Mouse (Mus musculus) monocyte, adult 2 months (primary cell): Measurements from ENCODE around the gene Tm6sf2.
"Not testable (repeated sequence)": the region's sequence is repeated elsewhere in the genome, so short reads cannot be mapped to it uniquely, and the experiment has no call there.

Source experiments
- DNase-seq, 2 experiments: peaks; one replicate each; pipeline ENCODE4 v3.0.0; 2022; ENCODE audit warnings: low spot score in 2 of 2, low read depth in 1 of 2

Tm6sf2 gene

DNA sequence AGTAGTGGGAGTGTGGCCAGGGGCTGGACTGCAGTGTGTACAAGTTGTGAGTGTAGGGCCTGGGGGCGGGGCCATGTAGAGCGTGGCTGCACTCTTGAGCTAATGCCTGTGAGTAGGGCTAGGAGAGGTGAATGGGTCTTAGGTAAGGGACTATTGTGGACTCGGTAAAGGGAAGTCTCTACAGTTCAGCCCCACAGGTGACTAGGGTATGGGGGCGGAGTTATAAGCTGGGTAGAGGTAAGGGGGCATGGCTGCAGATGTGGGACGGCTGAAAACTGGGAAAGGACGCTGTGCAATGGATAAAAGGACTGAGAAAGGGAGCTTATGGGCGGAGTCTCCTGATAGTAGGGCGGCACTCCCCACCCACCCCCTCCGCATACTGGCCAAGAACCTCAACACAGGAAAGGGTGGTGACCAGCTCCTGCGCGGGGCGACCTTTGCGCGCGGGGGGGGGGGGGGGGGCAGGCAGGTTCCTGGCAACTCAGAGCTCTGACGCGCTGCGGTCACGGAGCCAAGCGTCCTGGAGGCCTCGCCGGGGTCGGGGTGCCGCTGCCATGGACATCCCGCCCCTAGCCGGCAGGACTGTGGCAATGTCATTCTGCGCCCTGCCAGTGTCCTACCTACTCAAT is at the start of gene Tm6sf2:
Gene Tm6sf2, plus strand, starts transcription at position 484 of the 629 bp plus-strand sequence.
- DNase-seq, result no peak

DNA sequence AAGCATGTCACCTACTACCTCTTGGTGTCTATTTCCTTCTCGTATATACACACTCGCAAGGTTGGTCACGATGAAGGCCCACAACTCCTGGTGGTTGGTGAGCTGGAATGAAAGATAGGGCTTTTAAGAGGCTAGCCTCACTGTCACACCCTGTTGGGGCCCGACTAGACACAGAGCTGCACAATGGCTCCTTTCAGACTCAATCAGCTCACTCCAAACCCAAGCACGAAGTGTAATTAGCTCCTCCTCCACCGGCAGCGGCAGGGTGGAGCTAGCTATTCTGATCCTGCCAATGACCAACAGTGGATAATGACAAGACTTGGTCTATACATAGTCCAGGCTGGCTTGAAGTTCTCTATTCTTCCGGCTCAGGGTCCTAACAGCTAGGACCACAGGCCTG is 49.1 kb upstream of the Tm6sf2 start:
- DNase-seq, result no peak

DNA sequence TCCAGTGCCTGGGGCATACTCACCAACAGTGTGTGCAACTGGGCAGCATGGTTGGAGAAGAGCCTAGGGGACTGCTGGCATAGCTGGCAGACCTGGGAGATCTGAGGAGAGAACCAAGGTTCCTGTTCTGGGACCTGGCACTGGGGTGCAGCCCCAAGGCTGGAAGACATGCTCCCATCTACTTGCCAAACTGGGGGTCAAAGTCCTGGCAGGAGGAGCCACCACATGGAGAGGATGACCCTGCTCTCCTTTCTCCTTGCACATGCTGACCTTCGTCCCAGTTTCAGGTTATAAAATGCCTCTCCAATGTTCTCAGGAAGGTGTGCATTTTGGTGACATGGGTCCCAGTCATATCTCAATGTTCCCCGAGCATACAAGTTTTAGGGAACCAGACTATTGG is 46.6 kb upstream of the Tm6sf2 start:
- DNase-seq, result no peak

DNA sequence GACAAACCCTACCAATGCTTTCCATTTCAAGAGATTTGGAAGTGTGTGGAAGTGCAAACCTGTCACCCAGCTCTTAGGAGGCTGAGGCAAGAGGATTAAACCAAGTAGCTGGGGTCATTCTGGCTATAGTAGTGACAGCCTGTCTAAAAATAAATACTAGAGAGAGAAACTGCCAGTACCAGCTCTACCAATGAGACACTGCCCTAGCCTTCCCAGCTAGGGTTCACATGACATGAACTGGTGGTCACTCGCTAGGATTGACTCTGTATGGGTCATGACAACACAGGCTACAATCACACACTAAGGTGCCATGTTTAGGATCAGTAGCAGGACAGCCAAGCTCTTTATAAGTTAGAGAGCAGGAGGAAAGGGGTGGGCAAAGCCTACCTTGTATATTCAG is 42.5 kb upstream of the Tm6sf2 start:
- no peak for DNase-seq

DNA sequence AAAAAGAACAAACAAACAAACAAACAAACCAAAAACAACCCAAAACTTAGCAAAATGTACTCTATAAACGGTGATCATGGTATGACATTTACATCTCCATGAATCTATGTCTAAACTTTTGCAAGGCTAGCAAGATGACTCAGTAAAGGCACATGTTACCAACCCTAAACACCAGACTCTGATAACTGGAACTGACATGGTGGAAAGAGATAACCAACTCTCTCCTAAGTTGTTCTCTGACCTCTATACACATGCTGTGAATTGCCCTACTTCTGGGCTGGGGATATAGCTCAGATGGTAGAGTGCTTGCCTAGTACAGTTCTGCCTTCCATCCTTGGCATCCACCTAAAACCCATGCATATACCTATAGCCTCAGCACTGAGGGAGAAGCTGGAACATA is 34.7 kb upstream of the Tm6sf2 start:
- DNase-seq, result no peak

DNA sequence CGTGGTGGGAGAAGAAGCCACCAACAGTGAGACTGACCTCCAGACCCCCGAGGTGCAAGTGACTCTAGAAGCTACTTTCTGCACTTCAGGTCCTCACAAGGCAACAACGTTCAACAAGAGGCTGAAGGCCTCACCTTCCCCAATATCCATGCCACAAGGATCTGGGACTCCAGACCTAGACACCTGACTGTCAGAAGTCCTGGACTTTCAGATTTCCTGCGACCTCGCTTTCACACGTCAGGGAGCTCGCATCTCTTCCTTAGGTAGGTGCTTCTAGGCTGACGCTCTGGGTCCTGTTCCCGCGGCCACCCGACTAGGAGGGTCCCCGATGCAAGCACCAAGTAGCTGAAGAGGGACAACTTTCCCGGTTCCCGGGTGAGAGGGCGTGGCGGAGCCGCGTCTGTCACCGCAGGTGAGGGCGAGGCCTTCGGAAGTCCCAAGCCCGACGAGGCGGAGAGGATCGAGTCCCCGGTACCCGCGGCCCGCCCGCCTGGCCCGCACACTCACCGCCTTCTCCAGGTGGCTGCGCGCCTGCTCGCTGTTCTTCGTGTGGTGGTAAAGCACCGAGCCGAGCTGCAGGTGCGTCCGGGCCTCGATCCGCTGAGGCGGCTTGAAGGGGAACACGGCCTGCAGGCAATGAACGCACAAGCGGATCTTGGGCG is 30.7 kb upstream of the Tm6sf2 start:
- peak in 1 of 2 experiments; percentile 6 for DNase-seq

DNA sequence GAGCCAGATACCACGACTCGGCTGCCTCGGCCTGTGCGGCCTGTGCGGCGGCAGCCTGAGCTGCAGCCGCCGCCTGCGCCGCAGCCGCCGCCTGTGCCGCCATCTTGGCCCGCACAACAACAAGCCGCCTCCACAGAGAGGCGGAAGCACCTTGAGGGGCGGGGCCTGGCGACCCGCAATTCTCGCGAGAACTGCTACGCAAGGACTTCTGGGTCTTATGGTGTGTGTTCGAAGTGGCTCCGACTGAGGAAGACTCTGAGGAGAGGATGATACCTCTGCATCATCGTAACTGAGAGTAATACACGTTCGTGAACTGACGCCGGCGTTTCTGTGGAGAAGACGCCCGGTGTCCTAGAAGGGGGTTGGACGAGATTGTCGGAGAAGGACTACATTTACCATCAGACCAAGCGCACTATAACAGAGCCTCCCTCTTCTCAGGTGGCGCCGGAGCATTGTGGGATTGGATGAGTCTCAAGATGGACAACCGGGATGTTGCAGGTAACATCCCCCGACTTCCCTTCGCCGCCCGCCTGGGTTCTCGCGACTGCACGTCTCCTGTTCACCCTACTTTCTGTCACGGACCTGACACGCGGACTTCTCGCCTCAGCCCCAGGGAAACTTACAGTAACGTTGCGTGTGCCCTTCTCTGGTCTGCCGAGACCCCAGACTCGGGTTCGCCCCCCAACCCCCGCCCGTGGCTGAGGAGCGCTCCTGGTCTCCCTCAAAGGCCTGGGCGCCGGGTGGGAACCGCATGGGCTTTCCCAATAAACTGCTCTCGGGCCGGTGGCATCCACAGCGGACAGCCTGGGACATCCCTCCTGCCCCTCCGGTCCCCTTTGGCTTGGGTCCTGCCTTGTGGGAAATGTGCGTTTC is 29.9 kb upstream of the Tm6sf2 start, which contains the start of the genes Mau2 and Sugp1:
Gene Mau2, minus strand, starts transcription at position 152 of the 873 bp plus-strand sequence.
Gene Sugp1, plus strand, starts transcription at position 231 of the 873 bp plus-strand sequence.
- DNase-seq, result peak; percentile 87 to 96

DNA sequence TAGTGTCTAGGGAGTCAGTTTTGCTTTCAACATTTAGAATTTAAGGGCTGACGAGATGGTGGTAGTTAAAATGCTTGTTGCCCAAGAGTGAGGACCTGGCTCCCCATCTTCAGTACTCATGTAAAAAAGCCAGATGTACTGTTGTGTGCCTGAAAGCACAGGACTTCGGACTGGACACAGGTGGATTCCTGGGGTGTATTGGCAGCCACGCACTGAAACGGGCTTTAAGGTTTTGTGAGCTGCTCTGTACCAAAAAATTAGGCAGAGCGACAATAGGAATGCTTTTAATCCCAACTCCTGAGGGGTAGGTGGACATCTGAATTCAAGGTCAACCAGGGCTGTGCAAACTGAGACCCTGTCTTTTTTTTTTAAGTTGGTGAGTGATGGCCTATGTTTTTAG is 28.7 kb upstream of the Tm6sf2 start:
- DNase-seq, result no peak

DNA sequence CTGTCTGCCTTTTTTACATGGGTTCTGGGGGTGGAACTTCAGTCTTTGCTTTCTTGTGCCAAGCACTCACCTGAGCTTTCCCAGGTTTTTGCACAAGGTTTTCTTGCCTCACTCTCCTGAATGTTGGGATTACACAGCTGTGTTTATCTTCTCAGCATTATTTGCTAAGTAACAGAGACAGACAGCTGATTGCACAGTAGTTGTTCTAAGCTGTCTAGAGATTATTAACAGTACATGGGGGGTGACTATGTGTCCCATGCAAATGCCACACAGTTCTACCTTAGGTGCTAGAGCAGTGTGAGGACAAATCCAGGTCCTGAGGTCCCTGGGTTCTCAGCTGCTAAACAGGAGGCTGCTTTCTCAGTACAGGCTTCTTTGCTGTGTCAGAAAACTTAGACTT is 23.1 kb upstream of the Tm6sf2 start:
- no peak for DNase-seq

DNA sequence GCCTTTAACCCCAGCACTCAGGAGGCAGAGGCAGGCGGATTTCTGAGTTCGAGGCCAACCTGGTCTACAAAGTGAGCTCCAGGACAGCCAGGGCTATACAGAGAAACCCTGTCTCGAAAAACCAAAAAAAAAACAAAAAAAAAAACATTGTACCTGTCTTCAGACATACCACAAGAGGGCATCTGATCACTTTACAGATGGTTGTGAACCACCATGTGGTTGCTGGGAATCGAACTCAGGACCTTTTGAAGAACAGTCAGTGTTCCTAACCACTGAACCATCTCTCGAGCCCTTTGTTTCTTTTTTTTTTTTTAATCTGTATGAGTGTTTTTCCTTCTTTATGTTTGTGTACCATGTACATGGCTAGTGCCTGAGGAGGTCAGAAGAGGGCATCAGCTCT is 22.3 kb upstream of the Tm6sf2 start:
- not testable (repeated sequence) for DNase-seq

DNA sequence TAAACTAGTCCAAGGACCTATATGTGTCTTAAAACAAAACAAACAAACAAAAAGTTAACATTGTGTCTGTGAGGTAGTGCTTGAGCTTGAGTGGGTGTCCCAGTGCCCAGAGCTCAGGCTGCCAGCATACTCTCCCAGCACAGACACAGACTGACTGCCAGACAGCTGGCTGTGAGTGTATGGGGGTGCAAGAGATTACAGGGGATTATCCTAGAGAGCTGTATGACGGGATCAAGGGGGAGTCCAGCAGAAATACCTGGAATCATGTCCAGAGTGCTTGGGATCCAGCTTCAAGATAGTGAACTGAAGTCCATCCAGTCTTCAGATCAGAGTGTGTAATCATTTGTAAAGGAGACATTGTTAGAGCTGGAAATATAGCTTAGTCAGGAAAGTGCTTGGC is 15.0 kb upstream of the Tm6sf2 start:
- no peak for DNase-seq

DNA sequence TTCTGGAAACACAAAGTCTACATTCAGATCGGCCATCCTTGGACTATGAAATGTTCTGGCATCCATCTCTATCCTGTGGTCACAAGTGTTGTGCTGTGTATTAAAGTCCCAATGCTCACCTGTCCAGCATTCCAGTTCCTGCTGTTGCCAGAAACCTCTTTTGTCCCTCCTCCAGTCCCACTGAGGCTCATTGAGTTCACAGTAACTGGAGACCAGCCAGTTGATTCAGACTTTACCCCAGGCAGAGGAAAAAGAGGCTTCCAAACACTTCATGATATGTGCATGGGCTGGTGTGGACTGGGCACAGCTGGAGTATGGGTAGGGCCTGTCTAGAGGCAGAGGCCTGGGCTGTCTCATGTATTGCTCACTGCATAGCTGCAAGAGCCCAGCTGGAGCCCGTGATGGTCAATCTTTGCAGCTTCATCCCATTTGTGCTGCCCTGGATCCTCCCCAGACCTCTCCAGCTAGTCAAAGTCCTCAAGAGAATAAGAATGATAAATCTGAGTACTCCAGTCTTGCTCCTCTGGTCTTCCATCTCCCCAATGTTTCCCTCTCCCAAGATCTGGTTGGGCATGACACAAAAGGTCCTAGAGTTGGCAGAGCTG is 786 bp upstream of the Tm6sf2 start:
- DNase-seq, result no peak

DNA sequence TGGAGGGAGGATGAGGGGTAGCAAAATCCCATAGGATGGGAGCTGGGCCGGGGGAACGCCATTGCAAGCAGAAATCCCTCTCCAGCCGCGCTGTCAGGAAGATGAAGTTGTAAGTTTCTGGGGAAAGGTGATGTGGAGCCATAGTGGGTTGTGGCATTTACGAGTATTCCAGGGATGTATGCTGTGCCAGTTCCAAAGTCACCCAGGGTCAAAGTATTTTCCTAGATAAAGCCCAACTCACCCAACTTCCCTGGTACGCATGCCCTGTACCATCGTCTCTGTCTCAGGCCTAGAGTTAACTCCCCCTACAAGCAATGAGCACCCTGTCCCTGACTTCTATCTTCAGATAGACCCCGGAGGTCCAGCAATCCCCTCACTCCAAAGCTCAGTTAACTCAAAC is 396 bp downstream of the Tm6sf2 start:
- no peak for DNase-seq

DNA sequence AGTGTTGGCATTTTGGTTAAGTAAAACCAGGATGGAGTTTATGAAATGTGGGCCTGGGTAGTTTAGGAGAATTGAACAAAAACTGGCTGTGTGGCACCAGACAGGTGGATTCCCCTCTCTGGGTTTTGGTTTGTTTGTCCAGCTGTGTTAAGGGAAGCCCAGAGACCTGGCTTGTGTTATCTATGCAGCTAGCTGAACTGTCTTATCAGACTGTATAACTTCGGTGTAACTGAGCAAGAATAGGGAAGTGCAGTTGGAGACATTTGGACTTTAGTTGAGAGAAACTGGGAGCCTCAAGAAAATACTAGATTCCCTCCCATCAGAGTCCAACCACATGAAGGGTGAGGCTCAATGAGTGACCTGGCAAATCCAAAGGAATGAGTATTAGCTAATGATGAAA is 958 bp downstream of the Tm6sf2 start:
- no peak for DNase-seq

DNA sequence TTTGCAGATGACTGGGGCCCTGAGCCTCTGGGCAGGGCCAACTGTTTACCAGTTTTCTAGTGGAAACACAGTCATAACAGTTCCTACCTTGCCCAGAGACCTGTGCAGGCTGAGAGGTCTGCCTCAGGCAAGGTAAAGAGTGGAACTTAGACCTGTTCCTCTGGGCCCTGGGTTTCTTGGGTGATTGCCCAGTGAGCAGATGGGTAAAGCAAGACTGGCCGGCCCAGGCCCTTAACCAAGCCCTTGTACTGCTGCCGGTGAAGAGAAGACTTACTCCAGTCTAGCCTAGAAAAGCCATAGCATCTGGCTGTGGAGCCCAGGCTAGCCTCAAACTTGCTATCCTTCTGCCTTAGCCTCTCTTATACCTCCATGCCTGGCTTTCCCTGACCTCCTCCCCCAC is 9.3 kb downstream of the Tm6sf2 start:
- DNase-seq, result no peak

DNA sequence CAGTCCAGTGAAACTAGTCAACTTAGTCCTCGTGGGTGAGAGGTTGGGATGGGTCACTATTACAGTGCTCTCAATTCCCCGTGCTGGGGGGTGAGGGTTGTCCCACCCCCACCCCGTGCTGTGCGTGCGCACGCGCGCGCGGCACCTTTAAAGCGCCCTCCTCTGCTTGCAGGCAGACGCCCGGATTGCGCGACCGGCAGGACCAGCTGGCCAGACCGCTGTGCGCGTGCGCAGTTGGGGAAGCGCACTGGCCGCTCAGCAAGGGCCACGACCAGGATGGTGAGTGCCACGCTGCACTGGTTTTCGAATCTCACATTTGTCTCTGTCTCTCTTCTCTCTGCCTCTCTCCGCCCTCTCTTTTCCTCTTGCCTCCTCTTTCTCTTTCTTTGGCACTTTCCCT is 10.6 kb downstream of the Tm6sf2 start, which contains the start of gene Hapln4:
Gene Hapln4, plus strand, starts transcription at position 173 of the 400 bp plus-strand sequence.
- DNase-seq, result no peak

DNA sequence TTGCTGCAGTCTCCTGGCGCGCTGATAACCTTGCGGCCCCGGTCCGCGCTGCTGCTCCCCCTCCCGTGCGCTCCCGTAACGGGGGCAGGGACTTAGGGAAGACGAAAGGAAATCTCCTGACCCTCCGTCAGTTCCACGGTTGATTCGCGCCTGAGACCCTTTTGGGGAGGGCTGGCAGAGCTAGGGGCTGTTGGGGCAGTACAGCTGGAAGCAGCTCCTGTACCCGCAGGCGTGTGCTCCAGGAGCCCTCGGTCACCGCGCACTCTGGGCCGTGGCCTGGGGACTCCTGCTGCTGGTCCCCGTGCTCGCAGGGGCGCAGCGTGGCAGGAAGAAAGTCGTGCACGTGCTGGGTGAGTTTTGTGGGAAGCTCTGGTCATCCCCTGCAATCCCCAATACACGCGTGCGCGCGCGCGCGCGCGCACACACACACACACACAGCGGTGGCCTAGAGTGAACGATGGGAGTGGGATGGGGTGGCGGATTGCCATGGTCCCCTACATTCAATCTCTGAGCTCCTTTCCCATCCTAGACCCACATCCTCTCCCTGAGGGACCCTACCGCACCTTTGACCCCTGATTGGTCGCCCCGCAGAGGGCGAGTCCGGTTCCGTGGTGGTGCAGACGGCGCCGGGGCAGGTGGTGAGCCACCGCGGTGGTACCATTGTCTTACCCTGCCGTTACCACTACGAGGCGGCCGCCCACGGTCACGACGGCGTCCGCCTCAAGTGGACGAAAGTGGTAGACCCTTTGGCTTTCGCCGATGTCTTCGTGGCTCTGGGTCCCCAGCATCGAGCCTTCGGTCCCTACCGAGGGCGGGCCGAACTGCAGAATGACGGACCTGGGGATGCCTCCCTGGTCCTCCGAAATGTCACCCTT is 11.7 kb downstream of the Tm6sf2 start:
- DNase-seq, result no peak

DNA sequence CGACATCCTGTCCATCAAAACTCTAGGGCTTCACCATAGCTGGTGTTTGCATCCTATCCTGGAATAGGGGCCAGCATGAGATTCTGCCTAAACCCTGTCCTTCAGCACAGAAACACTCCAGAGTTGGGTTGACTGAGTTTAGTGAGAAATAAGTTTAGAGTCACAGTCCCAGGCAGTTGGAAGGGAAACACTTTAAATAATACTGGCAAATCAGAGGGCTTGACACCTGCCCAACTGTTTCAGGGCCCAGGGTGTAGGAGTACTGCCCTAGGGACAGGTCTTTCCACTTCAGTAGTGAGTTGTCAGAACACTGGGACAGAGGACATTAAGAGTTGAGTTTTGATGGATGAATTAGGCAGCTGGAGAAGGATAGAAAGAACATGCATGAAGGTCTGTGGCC is 13.4 kb downstream of the Tm6sf2 start:
- DNase-seq, result no peak

DNA sequence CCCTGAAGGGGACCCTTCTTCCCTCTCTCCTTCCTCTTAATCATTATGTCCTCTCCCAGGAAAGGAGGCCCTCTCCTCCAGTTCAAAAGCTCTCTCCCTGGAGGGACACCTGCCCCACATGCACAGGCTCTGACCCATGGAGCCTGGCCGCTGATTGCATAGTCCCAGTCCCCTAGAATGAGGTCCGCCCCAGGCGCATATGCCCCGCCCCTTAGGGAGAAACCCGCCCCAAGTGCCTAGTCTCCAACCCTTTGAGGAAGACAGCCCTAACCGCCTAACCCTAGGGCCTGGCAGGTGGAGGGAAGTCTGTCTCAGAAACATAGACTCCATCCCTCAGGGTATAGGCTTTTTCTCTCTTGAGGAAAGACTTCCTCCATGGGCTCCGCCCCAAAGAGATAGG is 14.5 kb downstream of the Tm6sf2 start:
- no peak for DNase-seq

DNA sequence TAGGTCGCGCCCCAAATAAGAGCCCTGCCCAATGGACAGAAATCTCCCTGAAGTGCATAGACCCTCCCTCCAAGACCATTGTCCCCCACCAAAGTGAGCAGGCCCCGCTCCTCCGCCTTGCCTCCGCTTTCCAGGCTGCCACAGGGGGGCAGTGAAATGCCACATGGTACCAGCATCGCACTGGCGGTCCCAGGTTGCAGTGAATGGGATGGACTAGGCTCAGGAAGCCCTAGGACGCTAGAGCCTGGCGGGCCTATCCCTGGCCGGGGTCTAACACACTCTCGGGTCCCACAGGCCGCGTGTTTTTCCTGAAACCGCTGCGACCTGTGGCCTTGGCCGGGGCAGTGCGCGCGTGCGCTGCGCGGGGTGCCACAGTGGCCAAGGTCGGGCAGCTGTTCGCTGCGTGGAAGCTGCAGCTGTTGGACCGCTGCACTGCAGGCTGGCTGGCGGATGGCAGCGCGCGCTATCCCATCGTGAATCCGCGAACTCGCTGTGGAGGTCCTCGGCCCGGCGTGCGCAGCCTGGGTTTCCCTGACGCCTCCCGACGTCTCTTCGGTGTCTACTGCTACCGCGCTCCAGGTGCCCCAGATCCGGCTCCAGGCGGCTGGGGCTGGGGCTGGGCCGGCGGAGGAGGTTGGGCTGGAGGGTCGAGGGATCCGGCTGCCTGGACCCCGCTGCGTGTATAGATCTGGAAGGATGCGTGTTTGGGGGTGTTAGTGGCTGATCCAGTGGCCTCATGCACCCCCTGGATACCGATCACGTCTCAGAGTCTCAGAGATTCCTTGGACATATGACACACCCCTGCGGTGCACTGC is 15.3 kb downstream of the Tm6sf2 start:
- no peak for DNase-seq
